Mouse (Mus musculus) forebrain, embryonic 16.5 days (tissue): ENCODE results near the gene Ppp4r4. TPM values are rescaled to one million over a fixed set of nuclear protein-coding genes. Genes with fewer than 3 reads are reported as not detected.
A peak's percentile ranks its signal among the peaks of the same experiment; 100 is the strongest.

Experiments
- ATAC-seq: fragments of 200-750 bp; cut with Nextera tagmentation; 2 replicates; pipeline ENCODE4 v1.8.0; 2017; ENCODE audit warnings: mild to moderate bottlenecking, moderate library complexity
- H3K27ac ChIP-seq: fragments of 300-500 bp; sonication (generic); 2 replicates; pipeline ENCODE4 v1.5.1; 2014; ENCODE audit warnings: low read length, control low read depth
- H3K27me3 ChIP-seq: fragments of 300-500 bp; sonication (generic); replicated peaks from 2 replicates; pipeline ENCODE4 v1.6.1; 2014; ENCODE audit warnings: low read length; ENCODE audit not compliant: control insufficient read depth, insufficient read depth
- H3K36me3 ChIP-seq: fragments of 300-500 bp; sonication (generic); 2 replicates; pipeline ENCODE4 v1.6.1; 2014; ENCODE audit not compliant: control insufficient read depth, insufficient read depth
- H3K4me1 ChIP-seq: fragments of 300-500 bp; sonication (generic); replicated peaks from 2 replicates; pipeline ENCODE4 v1.6.1; 2014; ENCODE audit warnings: low read length; ENCODE audit not compliant: control insufficient read depth, insufficient read depth
- H3K4me2 ChIP-seq: fragments of 300-500 bp; sonication (generic); 2 replicates; pipeline ENCODE4 v1.6.1; 2014; ENCODE audit warnings: mild to moderate bottlenecking, low read length, control low read depth
- H3K4me3 ChIP-seq: fragments of 300-500 bp; sonication (generic); replicated peaks from 2 replicates; pipeline ENCODE4 v1.5.1; 2014; ENCODE audit warnings: mild to moderate bottlenecking, low read length, control low read depth
- H3K9ac ChIP-seq: fragments of 300-500 bp; sonication (generic); replicated peaks from 2 replicates; pipeline ENCODE4 v1.6.1; 2014; ENCODE audit warnings: low read depth, low read length, control low read depth
- H3K9me3 ChIP-seq: fragments of 300-500 bp; sonication (generic); 2 replicates; pipeline ENCODE4 v1.6.1; 2016; ENCODE audit warnings: low read length; ENCODE audit not compliant: control insufficient read depth
- WGBS: fragments of 180-500 bp; shearing (Covaris S2); extraction: QIAGEN DNeasy Blood & Tissue Kit; methylation state at CpG from one replicate; pipeline ENCODE4 v1.1.7; 2014; 5-methylcytosine and 5-hydroxymethylcytosine counted together
- polyA plus RNA-seq: library from polyadenylated mRNA; unstranded; fragments of >200 nt; fragmentation: Nextera tagmentation; extraction: Ambion mirVana; gene quantifications from 2 replicates; pipeline ENCODE4 v1.2.1, GENCODE M21; 2015

Gene Ppp4r4
- polyA plus RNA-seq, 1 experiment from 2014 or later, result 2.4 TPM

- Histone ChIP-seq H3K9ac (no peak overlapping the region), H3K4me1 (no peaks in the 10 kb centered on the region), H3K4me3 (no peak overlapping the region), H3K4me2 (no peak overlapping the region), H3K27me3 (no peaks in the 10 kb centered on the region), H3K27ac (no peak overlapping the region), H3K9me3 (no peaks in the 10 kb centered on the region), H3K36me3 (no peaks in the 10 kb centered on the region)
- ATAC-seq, result no peak
- WGBS, result 81% methylated on average over 2 of the region's 2 CpGs
These were observed 66.3 kb downstream of the Ppp4r4 start for GRCm38 (mm10) chr12:103598411-103598810.

DNA sequence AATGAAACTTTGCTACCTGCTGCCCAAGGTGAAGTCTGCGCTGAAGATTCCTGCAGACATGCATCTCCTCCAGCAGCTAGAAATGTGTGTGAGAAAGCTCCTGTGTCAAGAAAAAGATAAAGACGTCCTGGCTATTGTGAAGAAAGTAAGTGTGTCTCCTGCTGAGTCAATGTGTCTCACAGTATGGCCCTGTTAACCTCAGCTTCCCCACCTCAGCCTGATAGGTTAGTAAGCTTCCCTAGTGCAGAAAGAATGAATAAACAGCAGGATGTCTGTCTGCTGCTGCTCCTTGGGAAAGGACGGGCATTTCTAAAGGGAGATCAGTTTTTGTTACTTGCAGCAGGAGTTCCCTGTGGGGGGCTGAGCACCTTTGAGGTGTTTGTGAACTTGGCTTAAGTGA is 68.3 kb downstream of the Ppp4r4 start:
- H3K9ac ChIP-seq, result no peak overlapping the region
- WGBS, result 30% methylated on average over 3 of the region's 3 CpGs
- no peak for ATAC-seq

GRCm38 (mm10) chr12:103601839-103602238 is 69.8 kb downstream of the Ppp4r4 start:
- H3K4me2 ChIP-seq, result no peak overlapping the region
- no peak overlapping the region for H3K27ac ChIP-seq
- no peak for ATAC-seq

More for the DNA sequence above, 68.3 kb downstream of the Ppp4r4 start:
- H3K27me3 ChIP-seq, result no peaks in the 10 kb centered on the region
- no peak overlapping the region for H3K4me3 ChIP-seq
- no peaks in the 10 kb centered on the region for H3K36me3 ChIP-seq
- H3K4me1 ChIP-seq, result no peaks in the 10 kb centered on the region
- H3K27ac ChIP-seq, result no peak overlapping the region
- no peak overlapping the region for H3K4me2 ChIP-seq
- no peaks in the 10 kb centered on the region for H3K9me3 ChIP-seq

DNA sequence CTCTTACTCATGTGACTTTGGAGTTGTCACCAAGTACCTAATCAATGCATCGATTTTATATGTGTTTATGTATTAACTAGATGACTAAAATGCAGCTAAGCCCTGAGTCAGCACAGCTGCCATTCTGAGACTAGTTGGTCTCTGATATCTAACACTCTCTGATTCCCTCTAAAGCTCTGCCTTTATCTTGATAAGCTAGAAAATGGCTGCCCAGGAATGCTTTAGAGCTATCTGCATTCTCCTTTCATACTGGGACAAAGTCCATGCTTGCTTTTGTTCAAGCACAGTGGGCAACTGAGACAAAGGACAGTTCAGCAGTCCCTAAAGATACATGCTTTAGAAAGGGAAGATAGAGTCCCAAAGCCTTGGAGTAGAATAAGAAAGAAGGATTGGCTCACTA is 83.1 kb downstream of the Ppp4r4 start:
- WGBS, result 91% methylated on average over 1 of the region's 1 CpGs

More at GRCm38 (mm10) chr12:103601839-103602238, 69.8 kb downstream of the Ppp4r4 start:
- Histone ChIP-seq H3K4me3 (no peak overlapping the region), H3K27me3 (no peaks in the 10 kb centered on the region), H3K36me3 (no peaks in the 10 kb centered on the region), H3K9ac (no peak overlapping the region), H3K4me1 (no peaks in the 10 kb centered on the region), H3K9me3 (no peaks in the 10 kb centered on the region)
- 81% methylated on average over 3 of the region's 3 CpGs for WGBS

DNA sequence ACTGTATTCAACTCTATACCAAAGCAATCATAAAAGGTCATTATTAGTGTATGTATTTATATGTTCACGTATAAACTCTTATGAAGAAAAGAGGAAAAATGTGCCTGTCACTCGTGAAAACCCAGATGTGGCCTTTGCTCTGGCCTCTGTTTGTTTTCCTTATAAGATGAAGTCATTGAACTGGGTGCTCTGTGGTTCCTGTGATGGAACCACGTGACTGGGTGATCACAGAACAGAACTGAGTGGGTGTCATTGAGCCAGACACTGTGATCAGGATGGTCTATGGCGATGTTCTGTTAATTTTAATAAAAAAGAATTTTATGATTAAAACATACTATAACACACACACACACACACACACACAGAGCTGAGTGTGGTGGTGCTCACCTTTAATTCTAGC is 83.7 kb downstream of the Ppp4r4 start:
- Histone ChIP-seq H3K36me3 (no peaks in the 10 kb centered on the region), H3K4me2 (no peak overlapping the region), H3K9ac (no peak overlapping the region), H3K4me1 (no peaks in the 10 kb centered on the region), H3K27ac (no peak overlapping the region), H3K4me3 (no peak overlapping the region), H3K27me3 (no peaks in the 10 kb centered on the region), H3K9me3 (no peaks in the 10 kb centered on the region)
- 80% methylated on average over 4 of the region's 4 CpGs for WGBS
- no peak for ATAC-seq

More for the DNA sequence above, 83.1 kb downstream of the Ppp4r4 start:
- no peaks in the 10 kb centered on the region for H3K36me3 ChIP-seq
- H3K27ac ChIP-seq, result no peak overlapping the region
- H3K4me3 ChIP-seq, result no peak overlapping the region
- no peaks in the 10 kb centered on the region for H3K9me3 ChIP-seq
- no peak overlapping the region for H3K4me2 ChIP-seq
- ATAC-seq, result no peak
- H3K9ac ChIP-seq, result no peak overlapping the region
- no peaks in the 10 kb centered on the region for H3K27me3 ChIP-seq
- no peaks in the 10 kb centered on the region for H3K4me1 ChIP-seq

DNA sequence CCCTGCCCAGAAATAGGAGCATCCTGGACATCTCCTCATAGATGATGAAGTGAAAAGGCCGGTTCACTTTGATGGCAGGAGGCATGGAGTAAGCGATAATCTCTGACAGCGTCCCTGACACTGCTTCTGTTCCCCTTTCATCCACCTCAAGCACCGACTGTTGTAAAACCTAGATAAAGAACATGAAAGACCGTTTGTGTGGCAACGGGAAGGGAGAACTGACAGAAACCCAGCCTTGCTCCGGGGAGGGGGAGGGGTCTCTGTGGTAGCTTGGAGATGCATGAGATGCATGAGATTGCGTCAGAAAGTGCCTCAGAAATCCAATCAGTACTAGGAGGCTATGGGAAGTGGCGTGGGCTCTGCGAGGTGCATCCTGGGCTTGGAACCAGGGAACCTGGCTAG is 84.8 kb downstream of the Ppp4r4 start:
- 93% methylated on average over 10 of the region's 10 CpGs for WGBS

GRCm38 (mm10) chr12:103631203-103631612 is 99.1 kb downstream of the Ppp4r4 start, which contains the start of gene Serpina10:
TSS of gene Serpina10 (minus strand) at chr12:103631444.
- no peaks in the 10 kb centered on the region for H3K36me3 ChIP-seq
- H3K4me3 ChIP-seq, result no peak within 1 kb of the TSS
- no peak within 1 kb of the TSS for H3K4me2 ChIP-seq
- no peaks in the 10 kb centered on the region for H3K4me1 ChIP-seq
- no peak within 1 kb of the TSS for H3K9ac ChIP-seq
- WGBS, result 75% methylated on average over 3 of the region's 3 CpGs
- no peak within 1 kb of the TSS for H3K27ac ChIP-seq
- ATAC-seq, result no peak
- H3K9me3 ChIP-seq, result no peaks in the 10 kb centered on the region
- no peaks in the 10 kb centered on the region for H3K27me3 ChIP-seq

More for the DNA sequence above, 84.8 kb downstream of the Ppp4r4 start:
- no peak for ATAC-seq
- no peak overlapping the region for H3K4me3 ChIP-seq
- H3K4me2 ChIP-seq, result no peak overlapping the region
- H3K9ac ChIP-seq, result no peak overlapping the region
- H3K9me3 ChIP-seq, result no peaks in the 10 kb centered on the region
- H3K36me3 ChIP-seq, result no peaks in the 10 kb centered on the region
- H3K27ac ChIP-seq, result no peak overlapping the region
- no peaks in the 10 kb centered on the region for H3K27me3 ChIP-seq
- H3K4me1 ChIP-seq, result no peaks in the 10 kb centered on the region

DNA sequence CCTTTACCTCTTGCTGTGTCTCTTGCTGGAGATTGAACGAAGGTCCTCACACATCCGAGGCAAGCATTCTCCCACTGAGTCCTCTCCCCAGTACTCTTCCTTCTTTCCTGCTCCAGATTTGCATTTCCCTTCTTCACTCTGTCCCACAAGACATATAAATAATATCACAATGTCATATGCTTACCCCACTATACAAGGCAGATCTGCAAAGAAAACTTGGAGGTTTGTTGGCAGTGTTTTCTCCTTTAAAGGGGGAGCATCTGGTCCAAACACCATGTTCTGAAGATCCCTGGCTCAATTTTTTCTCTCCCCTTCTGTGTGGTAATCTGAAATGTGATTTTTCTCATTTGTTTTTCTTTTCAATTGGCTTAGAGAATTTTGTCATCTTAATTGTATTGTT is 102.3 kb downstream of the Ppp4r4 start:
- H3K9me3 ChIP-seq, result no peaks in the 10 kb centered on the region
- ATAC-seq, result 0 out of 2 replicates have a peak, but pooled peaks have one; percentile 40
- H3K9ac ChIP-seq, result no peak overlapping the region
- H3K36me3 ChIP-seq, result no peaks in the 10 kb centered on the region
- no peaks in the 10 kb centered on the region for H3K4me1 ChIP-seq
- 65% methylated on average over 2 of the region's 2 CpGs for WGBS
- no peaks in the 10 kb centered on the region for H3K27me3 ChIP-seq
- H3K4me3 ChIP-seq, result no peak overlapping the region
- no peak overlapping the region for H3K4me2 ChIP-seq
- H3K27ac ChIP-seq, result no peak overlapping the region

DNA sequence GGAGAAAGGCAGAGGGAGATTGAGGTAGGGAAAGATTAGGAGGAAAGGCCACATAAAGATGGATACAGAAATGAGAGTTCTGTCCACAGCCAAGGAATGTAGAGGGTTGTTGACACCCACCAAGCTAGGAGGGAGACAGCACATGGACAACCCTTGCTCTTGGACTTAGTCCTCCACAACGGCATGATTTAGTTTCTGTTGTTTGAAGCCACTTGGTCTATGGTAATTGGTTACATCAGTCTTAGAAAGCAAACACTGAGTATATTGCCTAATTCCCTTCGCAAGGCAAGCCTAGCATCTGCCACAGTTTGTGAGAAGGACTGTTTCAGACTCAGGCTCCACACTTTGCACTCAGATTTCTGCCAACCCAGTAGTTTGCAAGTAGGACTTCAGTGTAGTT is 103.8 kb downstream of the Ppp4r4 start:
- Histone ChIP-seq H3K9ac (no peak overlapping the region), H3K4me3 (no peak overlapping the region), H3K4me1 (no peaks in the 10 kb centered on the region), H3K27me3 (no peaks in the 10 kb centered on the region), H3K36me3 (no peaks in the 10 kb centered on the region), H3K4me2 (no peak overlapping the region), H3K27ac (no peak overlapping the region), H3K9me3 (no peaks in the 10 kb centered on the region)
- 85% methylated on average over 2 of the region's 2 CpGs for WGBS
- ATAC-seq, result no peak

GRCm38 (mm10) chr12:103643336-103643735 is 111.3 kb downstream of the Ppp4r4 start:
- no peak overlapping the region for H3K4me2 ChIP-seq
- H3K9ac ChIP-seq, result no peak overlapping the region
- 0 out of 2 replicates have a peak, but pooled peaks have one; percentile 38 for ATAC-seq
- no peak overlapping the region for H3K27ac ChIP-seq
- no peaks in the 10 kb centered on the region for H3K36me3 ChIP-seq
- no peaks in the 10 kb centered on the region for H3K27me3 ChIP-seq
- no peak overlapping the region for H3K4me3 ChIP-seq
- H3K9me3 ChIP-seq, result no peaks in the 10 kb centered on the region
- 1% methylated on average over 2 of the region's 2 CpGs for WGBS
- no peaks in the 10 kb centered on the region for H3K4me1 ChIP-seq
